Mouse (Mus musculus) brain, embryonic 14.5 days (tissue): ENCODE measurements at regions not wholly inside any gene's neighbourhood (a gene's known extent, or its start where the extent isn't known, plus 50 kb on each side); places are given as distances from the start of the nearest gene placed in this dataset.

Experiments
- DNase-seq: peaks from one replicate; pipeline ENCODE4 v3.0.0-alpha.2; 2011; ENCODE audit warnings: low read depth
- CTCF ChIP-seq: fragments of 200-500 bp; IDR thresholded peaks from 2 replicates; pipeline ENCODE4 v1.5.1; 2012; ENCODE audit warnings: inconsistent platforms, mild to moderate bottlenecking, moderate library complexity, borderline replicate concordance; ENCODE audit not compliant: insufficient read depth, insufficient read length; ENCODE audit errors: extremely low read depth
- POLR2A ChIP-seq: fragments of 200-500 bp; IDR thresholded peaks from 2 replicates; pipeline ENCODE4 v1.6.1; 2012; ENCODE audit warnings: mild to moderate bottlenecking, inconsistent platforms, borderline replicate concordance; ENCODE audit not compliant: poor library complexity, insufficient read depth, insufficient read length, severe bottlenecking; ENCODE audit errors: extremely low read depth

- TF ChIP-seq CTCF: no peak
- no peak for TF ChIP-seq POLR2A
- no peak for DNase-seq
Observed at GRCm38 (mm10) chr6:22584851-22585250, 228.8 kb upstream of the Fam3c start.

DNA sequence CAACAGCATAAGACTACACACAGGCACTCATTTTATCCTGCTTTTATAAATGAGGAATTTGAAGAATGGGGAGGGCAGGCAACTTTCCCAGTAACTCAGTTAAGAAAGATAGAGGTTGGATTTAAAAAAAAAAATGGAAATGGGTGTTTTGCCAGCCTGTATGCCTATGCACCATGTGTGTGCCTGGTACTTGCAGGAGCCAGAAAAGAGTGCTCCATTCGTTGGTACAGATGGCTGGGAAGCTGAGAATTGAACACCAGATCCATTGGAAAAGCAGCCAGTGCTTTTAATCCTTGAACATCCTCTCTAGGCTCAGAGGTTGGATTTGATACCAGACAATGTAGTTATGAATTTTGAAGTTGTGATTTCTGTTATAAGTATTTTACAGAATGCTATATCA is 216.9 kb upstream of the Fam3c start:
- TF ChIP-seq POLR2A: no peak
- TF ChIP-seq CTCF: no peak
- peak; percentile 67 for DNase-seq

- TF ChIP-seq POLR2A: no peak
- peak; percentile 19 for DNase-seq
Observed at GRCm38 (mm10) chr6:22567891-22568290, 211.8 kb upstream of the Fam3c start.

DNA sequence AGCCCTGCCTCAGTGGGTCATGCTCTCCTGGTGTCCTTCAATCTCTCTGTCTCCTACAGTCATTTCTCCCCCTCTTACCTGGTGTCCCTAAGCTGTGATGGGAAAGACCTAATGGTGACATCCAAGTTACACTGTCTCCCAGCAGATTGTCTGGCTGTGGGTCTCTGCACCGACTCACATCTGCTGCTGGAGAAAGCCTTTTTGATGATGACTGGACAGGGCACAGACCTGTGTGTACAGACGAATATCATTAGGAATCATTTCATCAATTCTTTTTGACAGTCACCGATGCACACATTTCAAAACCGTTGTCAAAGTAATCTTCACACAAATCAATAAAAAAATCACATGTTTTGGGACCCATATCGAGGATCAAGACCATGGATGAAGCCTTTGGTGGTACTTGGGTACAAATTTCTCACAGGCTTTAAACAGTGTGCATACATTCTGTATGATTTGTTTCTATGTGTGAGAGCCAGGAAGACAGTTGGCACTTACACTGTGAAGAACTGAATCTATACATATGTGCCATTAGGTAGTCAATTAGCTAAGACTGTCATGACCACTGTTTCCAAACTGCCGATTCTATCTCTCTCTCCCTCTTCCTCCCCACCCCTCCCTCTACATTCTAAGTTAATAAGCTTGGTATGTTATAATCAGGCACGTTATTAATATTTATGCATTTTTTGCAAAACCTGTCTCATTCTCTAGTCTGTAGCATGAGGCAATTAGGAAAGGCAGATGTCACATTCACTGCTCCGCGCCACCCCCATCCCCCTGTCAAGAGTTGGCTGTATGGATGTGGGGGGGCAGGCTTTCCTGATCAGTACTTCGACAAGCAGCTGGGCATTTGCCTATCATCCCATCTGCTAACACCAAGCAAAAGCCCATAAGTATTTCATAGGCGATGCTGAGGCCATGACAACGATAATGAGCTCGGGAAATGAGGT is 192.5 kb upstream of the Fam3c start:
- TF ChIP-seq CTCF: no peak
- no peak for TF ChIP-seq POLR2A
- DNase-seq: peak; percentile 94

GRCm38 (mm10) chr6:22541603-22542002 is 185.6 kb upstream of the Fam3c start:
- TF ChIP-seq CTCF: no peak
- TF ChIP-seq POLR2A: no peak
- DNase-seq: no peak

DNA sequence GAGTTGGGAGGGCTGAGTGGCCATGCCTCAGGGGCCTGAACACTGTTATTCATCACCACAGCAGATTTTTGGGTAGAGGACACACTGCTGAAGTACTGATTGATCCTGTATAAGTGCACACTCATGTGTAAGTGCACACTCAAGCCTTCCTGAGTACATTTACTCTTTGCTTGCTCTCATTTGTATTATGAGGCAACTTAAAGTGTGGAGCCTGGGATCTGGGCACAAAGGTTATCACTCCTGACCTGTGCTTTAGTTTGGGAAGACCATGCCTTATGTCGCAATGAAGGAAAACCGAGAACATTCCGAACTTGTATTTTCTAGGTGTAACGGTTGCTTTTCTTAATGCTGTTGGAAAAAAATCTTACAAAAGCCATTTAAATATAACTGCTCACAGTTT is 182.2 kb upstream of the Fam3c start:
- DNase-seq: no peak
- TF ChIP-seq POLR2A (no peak), CTCF (no peak)

DNA sequence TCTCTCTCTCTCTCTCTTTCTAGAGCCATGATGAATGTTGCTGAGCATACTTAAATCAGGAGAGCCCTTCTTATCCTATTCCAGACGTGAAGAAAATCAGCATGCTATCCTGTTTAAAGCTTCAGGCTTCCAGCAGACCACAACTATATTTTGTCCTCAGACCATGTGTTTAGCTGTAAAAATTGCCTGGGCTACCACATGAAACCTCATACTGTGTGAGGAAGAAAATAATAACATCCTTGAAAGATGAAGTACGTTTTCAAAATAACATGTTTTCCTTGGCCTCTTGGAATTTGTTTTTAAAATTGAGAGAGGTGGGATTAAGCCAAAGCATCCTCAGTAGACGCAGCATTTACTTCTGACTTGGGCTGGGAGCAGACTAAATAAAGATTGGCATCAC is 168.3 kb upstream of the Fam3c start:
- DNase-seq: no peak
- TF ChIP-seq POLR2A (no peak), CTCF (no peak)

DNA sequence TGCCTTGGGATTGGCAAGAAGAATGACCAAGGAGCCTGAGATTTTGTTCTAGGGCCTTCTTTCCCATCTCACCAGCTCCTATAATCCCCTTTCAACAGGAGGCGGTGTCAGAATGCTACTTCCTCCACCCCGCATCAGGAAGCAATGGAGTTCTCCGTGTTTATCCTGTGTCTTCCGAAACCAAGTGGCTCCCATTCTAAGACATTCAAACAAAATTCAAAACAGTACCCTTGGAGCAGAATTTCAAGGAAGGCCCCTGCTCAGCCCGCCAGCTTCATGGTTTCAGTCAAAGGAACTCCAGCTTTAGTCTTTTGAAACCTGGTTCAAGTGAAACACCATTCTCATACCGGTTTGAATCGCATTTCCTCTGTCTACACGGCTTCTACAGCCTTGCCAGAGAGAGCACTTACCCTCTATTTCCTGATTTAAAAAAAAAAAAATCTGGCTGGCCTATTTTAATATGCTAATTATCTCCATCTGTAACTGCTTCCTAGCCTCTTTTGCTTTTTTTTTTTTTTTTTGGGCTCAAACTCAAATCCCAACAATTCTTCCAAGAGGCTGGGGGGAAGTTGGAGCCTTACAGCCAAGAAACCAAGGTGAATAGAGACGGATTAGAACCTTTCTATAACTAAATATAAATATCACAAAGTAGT is 167.7 kb upstream of the Fam3c start:
- TF ChIP-seq CTCF (no peak), POLR2A (no peak)
- peak; percentile 68 for DNase-seq

DNA sequence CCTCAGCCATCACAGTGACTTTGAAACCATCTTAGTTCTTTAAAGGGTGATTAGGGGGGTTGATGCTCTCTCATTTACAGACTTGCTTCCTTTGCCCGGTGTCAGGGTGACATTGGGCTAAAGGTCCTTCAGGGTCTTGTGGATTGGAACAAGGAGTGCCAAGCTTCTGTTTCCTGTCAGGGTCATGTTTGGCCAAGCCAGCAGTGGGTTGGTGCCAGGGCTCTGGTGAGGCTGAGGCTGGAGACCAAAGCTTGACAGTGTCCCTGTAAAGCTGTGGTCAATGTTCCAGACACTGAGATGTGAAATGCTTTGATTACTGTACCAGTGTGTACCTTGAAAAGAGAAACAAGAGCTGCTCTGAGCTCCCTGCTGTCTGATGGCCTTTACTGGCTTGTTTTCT is 150.8 kb upstream of the Fam3c start:
- no peak for TF ChIP-seq POLR2A
- no peak for TF ChIP-seq CTCF

DNA sequence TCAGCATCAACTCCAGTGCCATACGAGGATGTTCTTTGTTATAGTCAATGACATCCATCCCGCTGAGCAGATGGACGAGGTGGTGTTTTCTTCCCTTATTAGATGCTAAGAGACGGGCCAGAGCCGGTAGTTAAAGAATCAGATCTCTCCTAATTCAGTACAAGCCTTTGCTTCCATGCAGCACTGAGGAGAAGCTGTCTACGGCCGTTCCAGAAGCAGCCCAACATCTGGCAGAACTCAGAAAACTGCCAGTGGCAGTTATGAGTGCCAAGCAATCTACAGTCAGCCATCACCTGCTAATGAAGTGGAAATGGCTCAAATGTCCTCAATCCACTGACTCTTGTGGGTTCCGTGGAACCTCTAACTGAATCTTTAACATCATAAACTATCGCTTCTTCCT is 141.3 kb upstream of the Fam3c start:
- TF ChIP-seq POLR2A: no peak
- TF ChIP-seq CTCF: no peak
- DNase-seq: no peak

More for the DNA sequence above, 150.8 kb upstream of the Fam3c start:
- DNase-seq: no peak

DNA sequence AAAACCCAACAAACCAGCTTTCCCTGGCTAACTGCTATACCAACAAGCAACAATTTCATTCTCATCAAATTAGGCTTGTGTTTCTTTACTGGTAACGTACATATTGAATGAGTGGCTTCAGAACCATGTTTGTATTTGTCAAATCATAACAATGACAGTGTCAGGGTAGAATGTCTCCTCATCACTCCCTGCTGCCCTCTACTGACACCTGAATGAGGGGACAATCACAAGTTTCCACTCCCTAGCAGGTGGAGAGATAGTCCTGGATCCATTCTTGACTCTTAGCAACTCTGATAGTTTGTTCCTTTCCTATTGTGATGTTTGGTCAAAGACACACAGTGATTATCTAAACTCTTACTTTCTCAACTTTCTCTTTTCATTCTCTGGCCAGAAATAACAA is 140.4 kb upstream of the Fam3c start:
- DNase-seq: no peak
- TF ChIP-seq CTCF (no peak), POLR2A (no peak)

GRCm38 (mm10) chr6:22493632-22494260 is 137.7 kb upstream of the Fam3c start:
- DNase-seq: peak; percentile 90
- TF ChIP-seq POLR2A (no peak), CTCF (peak; percentile 73; the same call in 1 of the 2 replicates)

- DNase-seq: no peak
- TF ChIP-seq CTCF: no peak
- no peak for TF ChIP-seq POLR2A
Observed at GRCm38 (mm10) chr6:22492896-22493295, 136.9 kb upstream of the Fam3c start.
